Mouse (Mus musculus) liver, adult 2 months (tissue): ENCODE data around the gene Zfp219.

ENCODE experiments used
- CTCF ChIP-seq: fragments of 200-500 bp; IDR thresholded peaks from 2 replicates; pipeline ENCODE4 v1.5.1; 2011; ENCODE audit warnings: low read depth, low read length, control low read depth
- POLR2A ChIP-seq: fragments of 200-500 bp; IDR thresholded peaks from 2 replicates; pipeline ENCODE4 v1.6.1; 2011; ENCODE audit warnings: low read length, control low read depth; ENCODE audit not compliant: insufficient read depth; ENCODE audit errors: extremely low read depth

- TF ChIP-seq CTCF (no peak), POLR2A (no peak)
Observed at GRCm38 (mm10) chr14:52021138-52021529, 601 bp upstream of the Zfp219 start.
